Mouse (Mus musculus): ENCODE measurements at regions not wholly inside any gene's neighbourhood (a gene's known extent, or its start where the extent isn't known, plus 50 kb on each side); places are given as distances from the start of the nearest gene placed in this dataset.

DNA sequence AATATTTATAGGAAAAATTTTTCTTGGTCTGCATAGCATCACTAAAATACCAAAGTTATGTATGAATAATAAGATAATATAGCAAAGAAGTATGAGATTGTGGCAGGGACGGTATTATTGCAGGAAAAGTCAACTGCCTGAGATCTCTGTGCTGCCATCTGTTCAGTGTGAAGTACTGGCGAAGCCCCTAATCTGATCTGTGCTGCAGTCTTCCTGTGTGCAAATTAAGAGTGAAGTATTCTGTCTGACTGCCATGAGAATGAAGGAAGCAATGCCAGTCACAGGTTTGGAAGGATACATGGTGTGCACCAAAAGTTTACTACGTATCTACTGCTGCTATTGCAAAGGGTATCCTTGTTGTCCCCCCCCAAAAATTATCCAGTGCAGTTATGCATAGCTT, 501.5 kb downstream of the Rab28 start:
- DNase-seq, result no peak

DNA sequence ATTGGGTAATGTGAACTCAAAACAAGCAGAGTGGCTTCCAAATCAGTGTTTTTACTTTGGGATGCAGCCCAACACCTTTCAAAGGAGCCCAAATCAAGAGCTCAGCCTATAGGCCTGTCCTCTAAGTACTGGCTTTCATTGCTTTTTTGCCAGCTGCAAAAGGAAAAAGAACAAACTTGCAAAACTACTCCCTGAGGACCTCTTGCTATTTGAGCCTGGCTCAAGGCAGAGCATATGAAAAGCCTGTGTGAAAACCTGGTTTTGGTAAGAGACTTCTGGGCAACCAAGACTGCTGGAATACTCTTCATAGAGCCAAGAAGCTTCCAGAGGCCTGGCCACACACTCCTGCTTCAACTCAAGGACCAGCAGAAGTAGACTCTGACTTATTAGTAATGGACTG, 503.5 kb downstream of the Rab28 start:
- DNase-seq, result no peak

DNA sequence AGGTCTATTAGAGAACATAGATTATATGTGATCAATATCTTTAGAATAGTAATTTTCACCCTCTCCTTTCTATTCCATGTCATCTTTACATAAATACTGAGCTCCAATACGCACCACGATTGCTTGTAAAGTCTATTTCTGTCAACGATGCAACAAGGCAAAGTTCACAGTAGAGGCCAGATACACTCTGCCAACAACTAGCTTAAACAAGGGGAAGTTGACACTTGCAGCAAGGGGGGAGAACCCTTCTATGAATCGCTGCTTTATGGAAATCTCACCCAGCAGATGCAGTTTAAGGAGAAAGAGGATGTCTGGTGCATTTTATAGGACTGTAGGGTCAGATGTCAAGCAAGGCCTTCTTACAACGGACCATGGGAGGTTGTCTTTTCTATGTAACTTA, 520.8 kb downstream of the Rab28 start:
- no peak for DNase-seq

DNA sequence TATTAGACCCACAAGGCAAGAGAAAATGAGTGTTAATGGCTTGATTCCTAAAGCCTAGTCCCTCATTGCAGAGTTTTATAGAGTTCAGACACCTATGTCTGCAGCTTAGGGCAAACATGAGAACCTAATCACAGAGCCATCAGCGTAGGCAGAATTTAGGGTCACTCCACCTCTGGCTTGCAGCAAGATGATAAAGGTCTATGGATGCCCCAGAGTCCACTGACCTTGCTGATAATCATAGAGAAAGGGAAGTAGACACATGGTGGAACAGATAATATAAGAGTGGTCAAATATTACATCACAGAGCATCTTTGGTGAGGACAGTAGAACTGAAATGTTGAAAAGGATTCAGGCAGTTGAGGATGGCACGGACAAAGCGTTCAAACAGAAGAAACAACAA, 530.7 kb downstream of the Rab28 start:
- DNase-seq, result no peak

DNA sequence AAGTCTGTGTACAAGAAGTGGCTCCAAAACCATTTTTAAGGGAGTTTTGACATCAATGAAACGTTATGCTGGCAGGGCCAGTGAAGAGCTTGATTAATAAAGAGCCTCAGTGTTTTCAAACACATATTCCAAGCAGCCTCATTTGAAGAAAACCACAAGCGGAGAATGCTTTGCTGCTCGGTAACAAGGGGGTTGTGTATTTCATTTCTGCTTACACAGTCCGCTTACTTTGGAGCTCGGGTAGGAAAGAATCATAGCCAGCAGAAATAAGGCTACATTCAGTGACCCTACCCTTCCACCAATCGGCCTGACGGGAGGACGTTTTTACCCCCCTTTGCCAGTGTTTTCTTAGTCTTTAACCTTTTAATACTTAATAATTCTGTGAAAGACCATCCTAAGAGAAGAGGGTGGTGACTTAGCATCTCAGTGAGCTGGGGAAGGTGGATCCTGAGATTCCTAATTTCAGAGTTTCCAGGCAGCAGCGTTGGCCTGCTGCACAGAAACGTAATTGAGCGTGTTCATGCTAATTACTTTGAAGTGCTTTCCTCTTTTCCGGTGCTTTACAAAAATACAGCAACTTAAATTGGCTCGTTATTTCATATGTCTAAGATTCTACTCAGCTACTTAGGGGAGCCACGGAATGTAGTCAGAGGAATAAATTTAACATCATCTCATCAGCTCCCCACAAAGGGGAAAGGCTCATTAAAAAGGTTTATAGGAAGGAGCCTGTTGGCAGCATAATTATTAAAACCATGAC, 541.9 kb downstream of the Rab28 start:
- no peak for DNase-seq

DNA sequence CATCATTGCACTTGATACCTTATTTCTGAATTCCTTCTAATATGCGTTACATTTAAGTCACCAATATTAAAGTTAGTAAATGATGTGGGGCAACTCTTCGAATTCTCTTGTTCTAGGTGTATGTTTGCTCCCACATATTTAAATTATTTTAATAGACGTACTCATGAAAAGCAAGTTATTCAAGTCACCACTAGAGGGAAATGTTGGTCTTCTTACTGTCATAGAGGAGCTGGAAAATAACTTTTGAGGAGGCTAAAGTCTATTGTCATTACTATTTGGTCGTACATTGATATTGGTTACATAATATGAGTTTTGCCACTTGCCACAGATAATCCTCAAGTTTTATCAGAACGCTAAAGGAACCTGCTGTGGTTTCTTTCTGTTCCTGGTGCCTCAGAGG, 582.9 kb downstream of the Rab28 start:
- no peak for DNase-seq

DNA sequence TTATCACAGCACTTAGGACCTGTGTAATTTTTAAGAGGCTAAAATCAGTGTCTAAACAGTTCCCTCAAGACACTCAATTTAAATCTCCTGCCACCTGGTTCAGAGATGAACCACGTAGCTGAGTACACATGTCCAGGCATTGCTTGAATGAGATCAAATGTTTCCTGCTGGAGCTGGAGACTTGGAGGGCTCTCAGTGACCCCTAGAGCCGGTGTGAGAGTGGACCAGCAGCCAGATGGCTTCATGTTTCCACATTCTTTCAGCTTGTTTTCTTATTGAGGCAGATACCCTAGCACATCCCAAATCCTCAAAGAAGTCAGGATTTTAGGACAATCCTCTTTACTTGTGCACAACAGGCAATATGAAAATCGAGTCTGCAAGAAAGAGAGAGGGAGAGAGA, 590.3 kb downstream of the Rab28 start:
- no peak for DNase-seq

DNA sequence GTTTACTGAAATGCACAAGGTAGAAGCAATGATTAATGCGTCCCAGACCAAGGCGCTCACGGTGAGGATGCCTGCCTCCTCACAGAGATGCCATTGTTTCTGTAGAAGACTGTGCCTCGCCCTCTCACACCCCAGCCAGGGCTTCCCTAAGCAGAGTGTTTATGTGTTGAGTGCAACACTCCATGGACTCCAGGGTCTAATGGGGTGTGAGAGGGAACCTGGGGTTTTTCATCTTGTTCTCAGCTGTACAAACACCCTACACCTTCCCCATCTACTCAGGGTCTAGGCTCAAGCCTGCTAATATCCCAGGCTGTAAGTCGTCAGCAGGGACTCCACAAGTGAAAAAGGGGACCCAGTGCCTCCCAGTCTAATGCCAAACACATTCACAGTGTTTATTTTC, 620.2 kb downstream of the Rab28 start:
- DNase-seq, result no peak

DNA sequence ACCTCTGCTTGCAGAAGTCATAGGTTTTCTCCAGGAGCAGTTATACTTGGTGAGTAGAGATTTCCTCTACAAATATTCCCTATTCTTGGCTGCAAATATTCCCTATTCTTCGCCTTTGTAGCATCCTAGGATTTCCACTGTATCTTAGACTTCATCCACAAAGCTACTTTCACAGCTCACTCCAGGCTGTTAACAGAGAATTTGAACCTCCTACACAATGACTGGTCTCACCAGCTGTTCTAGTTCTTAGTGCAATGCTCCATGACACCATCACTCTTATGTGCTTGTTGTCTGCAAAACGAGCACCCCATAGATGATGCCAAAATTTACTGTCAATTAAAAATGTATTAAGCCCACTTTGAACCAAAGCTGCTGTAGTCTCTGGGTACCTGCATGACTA, 631.5 kb downstream of the Rab28 start:
- no peak for DNase-seq

DNA sequence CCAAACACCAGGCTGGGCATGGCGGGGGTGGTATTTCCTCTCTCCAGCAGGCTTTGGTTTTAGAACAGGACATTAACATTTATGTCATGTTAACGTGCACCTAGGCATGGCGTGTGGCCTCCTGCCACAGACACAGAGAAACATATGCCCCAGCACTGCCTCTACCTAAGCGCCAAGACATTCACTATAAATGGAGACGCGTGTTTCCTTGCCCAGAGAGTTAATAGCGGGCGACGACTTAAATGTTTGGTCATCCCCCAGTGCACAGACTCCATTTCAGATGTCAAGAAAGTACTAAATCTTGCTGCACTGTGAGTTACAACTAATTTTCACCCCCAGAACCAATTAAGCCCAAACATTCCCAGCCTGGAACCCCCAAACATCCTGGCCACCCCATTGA, 646.3 kb downstream of the Rab28 start:
- DNase-seq, result no peak

DNA sequence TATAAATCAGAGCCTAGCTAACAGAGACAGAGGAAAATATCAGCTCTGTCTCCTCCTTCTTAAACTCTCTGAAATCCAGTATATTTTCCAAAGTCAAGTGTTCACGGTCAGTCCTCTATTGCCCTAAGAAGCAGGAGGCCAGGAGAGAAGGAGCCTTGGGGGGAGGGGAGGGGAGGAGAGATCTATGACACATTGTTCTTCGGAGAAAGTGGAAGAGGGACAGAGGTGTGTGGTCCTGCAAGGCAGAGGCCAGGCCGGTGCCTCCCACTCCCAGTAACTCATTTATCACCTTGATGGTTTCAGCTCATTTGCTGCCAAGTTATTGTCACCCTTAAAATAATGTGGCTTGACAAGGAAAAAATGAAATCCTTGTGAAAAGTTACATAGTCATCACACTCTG, 646.7 kb downstream of the Rab28 start:
- DNase-seq, result no peak

DNA sequence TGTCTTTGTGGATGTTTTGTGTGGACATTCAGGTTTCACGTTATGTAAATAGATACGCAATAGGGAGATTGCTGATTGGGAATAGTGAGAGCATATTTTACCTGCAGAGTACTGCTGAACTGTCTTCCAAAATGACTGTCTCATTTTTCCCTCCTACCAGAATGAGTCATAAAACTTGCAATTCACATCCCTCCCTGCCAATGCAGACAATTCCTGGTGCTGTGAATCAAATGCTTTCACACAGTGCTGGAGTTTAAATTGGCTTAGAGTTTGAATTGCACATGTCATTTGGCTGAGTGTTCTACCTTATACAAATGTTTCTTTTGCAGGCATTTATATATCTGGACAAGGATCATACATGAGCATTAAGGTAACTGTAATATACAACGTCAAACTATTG, 649.9 kb downstream of the Rab28 start:
- DNase-seq, result no peak

DNA sequence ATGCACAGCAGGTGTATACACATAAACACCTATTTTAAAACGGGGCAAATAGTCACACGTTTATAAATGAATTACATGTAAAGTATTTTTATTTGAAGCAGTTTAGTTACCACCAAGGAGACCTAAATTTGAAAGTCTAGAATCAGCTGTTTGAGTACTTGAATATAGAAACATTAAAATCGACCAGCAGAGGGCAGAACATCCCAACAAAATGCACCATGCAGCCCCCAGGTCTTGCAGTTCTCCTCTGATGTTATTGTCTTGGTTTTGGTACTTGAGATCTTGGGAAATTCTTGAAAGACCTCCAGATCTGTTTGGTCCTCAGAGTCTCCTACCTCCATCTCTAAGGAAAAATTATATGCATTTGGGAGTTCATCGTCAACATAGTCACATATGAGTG, 656.0 kb downstream of the Rab28 start:
- no peak for DNase-seq

DNA sequence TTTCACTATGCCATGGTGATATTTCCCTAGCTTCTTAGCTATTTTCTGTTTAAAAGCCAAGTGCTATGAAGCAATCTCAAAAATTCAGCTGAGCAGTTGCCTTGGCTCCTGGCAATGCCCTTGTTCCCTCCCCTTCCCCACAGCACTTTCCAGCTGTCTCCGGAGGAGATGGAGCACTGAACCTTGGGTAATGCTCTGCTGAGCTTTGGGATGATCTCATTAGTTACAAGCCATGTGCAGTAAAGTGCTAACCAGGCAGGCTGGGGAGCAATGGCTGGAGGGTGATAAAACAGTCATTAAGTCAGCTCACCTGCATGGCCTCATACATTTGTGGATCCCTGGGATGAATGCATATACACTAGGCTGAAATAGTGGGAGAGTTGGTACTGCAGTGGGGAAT, 659.4 kb downstream of the Rab28 start:
- DNase-seq, result no peak

DNA sequence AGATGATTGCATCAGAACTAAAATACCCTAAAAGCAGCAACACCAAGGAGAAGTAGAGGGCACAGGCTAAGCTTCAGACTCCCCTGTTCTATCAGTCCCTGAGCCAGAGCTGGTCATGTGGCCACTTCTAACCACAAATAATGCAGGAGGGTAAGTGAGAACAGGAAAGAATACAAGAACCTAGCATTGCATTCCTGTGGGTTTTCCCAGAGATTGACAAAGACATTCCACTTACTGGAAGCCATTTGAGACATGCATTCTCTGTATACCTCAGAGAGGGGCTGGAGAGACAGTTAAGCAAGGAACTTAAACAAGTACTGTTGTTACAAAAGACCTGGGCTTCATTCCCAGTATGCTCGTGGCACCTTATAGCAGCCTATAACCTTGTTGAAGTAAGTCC, 662.7 kb downstream of the Rab28 start:
- DNase-seq, result no peak

DNA sequence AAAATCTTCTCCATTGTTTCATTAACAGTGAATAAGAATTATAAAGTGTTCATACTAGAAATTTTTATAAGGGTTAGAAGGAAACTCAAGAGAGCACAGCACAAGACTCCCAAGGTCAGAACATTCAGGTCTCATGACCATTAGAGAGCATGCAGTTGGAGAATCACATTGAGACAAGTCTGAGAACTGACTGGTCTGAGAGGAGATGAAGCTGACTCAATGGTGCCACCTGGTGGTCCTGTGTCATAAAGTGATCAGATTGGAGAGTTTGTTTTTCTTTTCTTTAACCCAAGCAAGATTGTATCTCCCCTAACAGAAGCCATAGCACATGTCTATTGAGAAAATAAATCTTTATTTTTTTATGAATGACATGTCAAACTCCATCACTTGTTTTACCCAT, 663.5 kb downstream of the Rab28 start:
- DNase-seq, result peak in 1 of 2 experiments; percentile 41

DNA sequence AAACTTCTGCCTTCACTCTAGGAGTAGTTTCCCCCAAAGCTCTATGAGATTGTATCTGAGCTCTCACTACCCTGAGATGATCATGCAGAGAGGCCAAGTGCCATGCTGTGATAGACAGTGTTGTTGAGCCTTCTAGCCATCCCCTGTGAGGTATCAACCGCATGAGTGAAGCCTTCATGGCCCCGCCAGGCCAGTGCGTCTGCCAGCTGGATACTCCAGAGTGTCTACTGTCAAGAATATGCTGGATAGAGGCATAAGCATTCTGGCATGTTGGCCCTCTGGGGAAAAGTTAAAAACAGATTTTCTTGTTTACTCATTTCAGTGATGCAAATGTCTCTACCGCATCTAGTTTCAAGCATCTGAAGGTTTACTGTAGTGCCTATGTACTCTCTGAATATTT, 669.2 kb downstream of the Rab28 start:
- no peak for DNase-seq

DNA sequence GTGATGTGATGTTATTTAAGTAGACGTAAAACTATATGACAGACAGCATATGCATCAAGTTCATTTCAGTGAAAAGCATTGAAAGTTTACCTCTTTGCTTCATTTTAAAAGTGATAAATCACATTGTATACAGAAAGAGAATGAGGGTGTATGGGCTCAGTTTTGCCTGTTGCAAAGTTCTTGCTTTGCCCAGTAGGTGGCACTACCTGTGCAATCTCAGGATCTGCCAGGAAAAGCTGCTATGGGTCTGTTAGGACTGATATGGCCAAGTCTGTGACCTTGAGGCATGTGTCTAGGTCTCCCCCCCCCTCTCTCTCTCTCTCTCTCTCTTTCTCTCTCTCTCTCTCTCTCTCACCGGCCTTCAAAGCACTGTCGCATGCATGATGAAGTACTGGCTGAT, 701.3 kb downstream of the Rab28 start:
- DNase-seq, result no peak

DNA sequence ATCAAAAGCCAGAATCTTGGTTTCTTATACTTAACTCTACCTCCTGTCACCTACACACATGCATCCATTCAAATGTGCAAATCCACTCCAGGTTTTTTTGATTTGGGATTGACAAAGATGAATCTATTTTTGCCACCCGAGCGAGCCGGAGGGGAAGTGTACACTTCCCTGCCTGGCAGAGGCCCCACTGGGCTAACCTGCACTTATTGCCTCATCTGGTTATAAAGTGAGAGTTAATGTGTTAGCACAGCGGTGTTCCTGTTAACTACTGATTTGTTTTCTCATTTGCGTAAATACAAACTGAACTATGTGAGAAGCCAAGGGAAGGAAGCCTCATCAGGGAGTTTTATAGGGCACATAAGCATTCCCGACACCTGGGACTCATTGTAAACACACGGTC, 721.4 kb downstream of the Rab28 start:
- DNase-seq, result no peak

DNA sequence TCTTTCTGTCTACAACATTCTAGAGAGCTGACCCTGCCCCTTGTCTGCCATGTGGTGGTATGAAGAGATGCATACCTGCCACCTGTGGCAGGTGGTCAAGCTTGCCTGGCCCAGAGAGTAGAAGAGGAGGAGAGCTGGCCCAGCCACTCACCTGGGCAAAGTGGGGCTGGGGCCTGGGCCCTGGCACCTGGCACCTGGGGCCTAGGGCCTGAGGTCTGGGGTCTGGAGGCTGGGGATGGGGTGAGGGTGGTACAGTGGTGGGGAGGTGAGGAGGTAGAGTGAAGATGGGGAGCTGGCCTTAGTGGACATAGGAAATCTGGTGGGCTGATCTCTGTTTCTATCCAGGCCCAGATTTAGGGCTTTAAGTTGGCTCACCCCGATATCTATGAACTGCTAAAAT, 733.1 kb downstream of the Rab28 start:
- no peak for DNase-seq

DNA sequence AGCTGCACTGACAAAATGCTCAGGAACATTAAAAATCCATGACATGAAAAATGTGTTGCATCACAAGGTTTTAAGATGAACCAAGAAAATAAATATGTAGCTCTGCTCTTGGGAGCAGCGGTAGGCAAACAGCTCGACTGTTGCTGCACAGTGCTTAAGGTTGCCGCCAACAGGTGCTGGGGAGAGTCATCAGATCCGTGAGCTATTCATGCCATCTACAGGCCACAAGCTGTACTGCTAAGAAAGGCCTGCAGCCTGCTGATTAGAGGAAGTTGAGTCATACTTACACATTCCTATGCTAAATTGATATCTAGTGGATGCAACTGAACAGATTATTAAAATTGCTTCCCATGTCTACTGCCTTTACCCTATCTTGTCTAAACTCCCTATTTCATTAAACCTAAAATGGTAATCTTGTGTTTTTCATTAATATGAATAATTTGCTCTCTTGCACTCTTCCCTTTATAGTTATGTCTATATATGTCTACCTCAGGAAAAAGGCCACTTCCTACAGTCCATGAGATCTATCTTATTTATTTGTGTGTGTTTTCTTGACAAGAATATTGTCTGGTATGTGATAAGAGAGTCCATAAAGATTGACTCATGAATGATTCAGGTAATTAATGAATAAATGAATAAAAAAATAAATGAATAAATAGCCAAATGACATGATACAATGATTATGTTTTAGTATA, 754.9 kb downstream of the Rab28 start:
- DNase-seq, result peak in 1 of 2 experiments; percentile 5

DNA sequence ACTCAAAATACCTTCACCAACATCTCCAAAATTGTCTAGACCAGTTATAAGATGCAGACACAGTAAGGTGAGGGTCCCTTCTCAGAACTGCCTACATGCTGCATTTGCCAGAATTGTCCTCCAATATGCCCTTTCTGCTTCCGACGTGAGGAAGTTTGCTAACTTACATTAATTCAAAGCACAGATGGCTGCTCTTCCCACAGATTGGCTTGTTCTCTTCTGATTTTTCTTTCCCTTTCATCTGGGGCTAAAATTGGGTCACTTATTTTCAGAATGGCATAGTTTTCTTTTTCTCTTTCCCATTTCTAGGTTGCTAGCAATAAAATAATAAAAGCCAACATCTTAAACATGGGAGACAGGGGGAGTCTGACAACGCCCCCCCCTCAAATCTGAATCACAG, 778.8 kb downstream of the Rab28 start:
- DNase-seq, result no peak

DNA sequence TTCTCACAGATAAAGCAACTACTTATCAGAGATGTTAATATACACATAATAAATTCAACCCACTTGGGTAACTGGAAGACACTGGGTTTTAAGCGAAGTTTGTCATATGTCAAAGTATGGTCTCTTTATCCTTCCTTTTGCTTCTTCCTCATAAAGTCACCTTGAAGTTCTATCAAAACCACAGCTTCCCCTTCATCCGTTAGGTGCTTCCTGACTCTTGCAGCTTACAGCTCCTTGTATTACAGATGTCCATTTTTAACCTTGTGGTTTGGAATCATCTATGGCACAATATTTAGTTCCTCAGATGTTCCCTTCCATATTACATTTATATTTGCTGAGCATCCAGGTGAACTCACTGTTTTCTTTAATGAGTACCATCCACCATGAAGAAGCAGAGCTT, 787.0 kb downstream of the Rab28 start:
- no peak for DNase-seq

DNA sequence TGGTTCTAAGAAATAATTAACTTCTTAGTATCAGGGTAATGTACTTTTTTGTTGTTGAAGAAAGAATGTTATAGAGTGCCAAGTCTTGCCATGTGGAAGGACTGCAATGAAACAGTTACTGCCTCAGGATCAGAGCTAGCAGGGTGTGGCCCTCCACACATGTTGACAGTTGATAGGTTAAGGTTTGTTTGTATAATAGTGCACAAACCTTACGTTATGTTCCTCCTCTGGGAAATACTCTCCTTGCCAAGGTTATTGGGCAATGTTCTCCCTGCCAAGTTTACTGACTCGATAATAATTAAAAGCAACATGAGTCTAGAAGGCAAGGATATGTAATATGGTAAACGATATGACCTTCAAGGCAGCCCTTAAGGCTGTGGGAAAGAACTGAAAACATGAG, 799.2 kb downstream of the Rab28 start:
- no peak for DNase-seq

DNA sequence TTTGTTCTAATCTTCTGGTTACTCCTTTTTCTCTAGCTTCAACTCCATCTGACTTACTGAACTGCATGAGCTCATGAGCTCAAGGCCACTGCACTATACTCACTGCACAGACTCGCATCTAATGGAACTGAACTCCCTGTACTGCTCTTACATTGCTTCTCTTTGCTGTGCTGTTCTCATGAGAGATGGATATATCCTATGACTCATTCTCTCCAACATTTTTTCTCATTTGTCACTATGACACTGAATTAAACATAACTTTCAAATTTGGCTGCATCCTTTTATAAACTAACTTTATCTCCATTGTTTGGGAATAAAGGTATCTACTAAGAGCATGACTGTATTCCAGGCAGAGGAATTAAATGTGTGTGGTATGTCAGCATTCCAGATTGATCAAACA, 806.2 kb downstream of the Rab28 start:
- no peak for DNase-seq

Measured in spleen, adult 18-20 months (tissue).